Mouse (Mus musculus) heart, adult 11 months (tissue): ENCODE results near the gene Pom121l12.

ENCODE experiments used
- DNase-seq: peaks from one replicate; pipeline ENCODE4 v3.0.0; 2022

Gene Pom121l12

GRCm38 (mm10) chr11:14598976-14599375, at the start of gene Pom121l12:
Gene Pom121l12 (plus strand): TSS chr11:14599276.
- no peak for DNase-seq

DNA sequence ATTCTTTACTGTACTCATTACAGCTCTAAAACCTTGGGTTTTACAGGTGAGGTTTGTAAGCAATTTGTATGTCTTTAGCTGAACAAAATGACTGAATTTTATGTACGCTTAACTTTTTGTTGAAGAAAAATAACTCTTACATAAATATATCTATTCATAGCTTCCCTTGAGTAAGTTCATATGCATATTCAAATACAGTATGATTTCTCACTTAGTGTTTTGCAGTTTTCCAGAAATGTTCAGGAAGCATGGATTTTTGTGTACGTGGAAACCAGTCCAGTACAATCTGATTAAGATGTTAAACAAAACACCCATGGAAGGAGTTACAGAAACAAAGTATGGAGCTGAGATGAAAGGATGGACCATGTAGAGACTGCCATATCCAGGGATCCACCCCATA, 12.8 kb downstream of the Pom121l12 start:
- DNase-seq = no peak
